Mouse (Mus musculus): Measurements from ENCODE around the gene Lysmd4.

- TF ChIP-seq CTCF (IDR thresholded peaks at IDR 0.05; ENCODE audit: low read depth) (no peak), EP300 (optimal IDR thresholded peaks at IDR 0.05) (no peak)
Observed at GRCm38 (mm10) chr7:67211971-67212370, 10.4 kb upstream of the Lysmd4 start.

Measured in stomach, postnatal 0 days (tissue).